ENCODE assay signal across 8 mouse cellular contexts in genomic region chr11:61714346-61715117, GRCm38 (mm10). TPM values are rescaled to one million over a fixed set of nuclear protein-coding genes. Genes with fewer than 3 reads are reported as not detected.
A peak's percentile ranks its signal among the peaks of the same experiment; 100 is the strongest.
DNase-seq lines count a peak whose midpoint lies in the region; ATAC-seq and TF ChIP-seq lines count a peak whose summit lies in the region.

No protein-coding gene starts in this region.

- no peaks in the 10 kb centered on the region for H3K36me3 ChIP-seq in CH12.LX (replicated peaks in 1 of 2; ENCODE audit: control insufficient read depth in 1 of 2, insufficient read depth in 1 of 2, low read length in 1 of 2)
- no peaks in the 10 kb centered on the region for H3K36me3 ChIP-seq in forebrain, embryonic 10.5 days (replicated peaks)
- no peaks in the 10 kb centered on the region for H3K36me3 ChIP-seq in heart, embryonic 16.5 days (ENCODE audit: control insufficient read depth, insufficient read depth)
- H3K36me3 ChIP-seq in liver, embryonic 11.5 days (ENCODE audit: control insufficient read depth, insufficient read depth, low read length) = no peaks in the 10 kb centered on the region
- H3K36me3 ChIP-seq in neural tube, embryonic 11.5 days (ENCODE audit: control insufficient read depth, insufficient read depth, low read length) = no peaks in the 10 kb centered on the region
- no peaks in the 10 kb centered on the region for H3K36me3 ChIP-seq in testis, adult 2 months (ENCODE audit: control insufficient read depth, insufficient read depth, low read length)

- H3K9me3 ChIP-seq in CH12.LX (replicated peaks; ENCODE audit: low read length) = no peaks in the 10 kb centered on the region
- H3K9me3 ChIP-seq in forebrain, embryonic 10.5 days = no peaks in the 10 kb centered on the region
- H3K9me3 ChIP-seq in heart, embryonic 16.5 days (replicated peaks; ENCODE audit: control insufficient read depth, low read length) = no peaks in the 10 kb centered on the region
- no peaks in the 10 kb centered on the region for H3K9me3 ChIP-seq in liver, embryonic 11.5 days (ENCODE audit: control insufficient read depth, low read length)
- H3K9me3 ChIP-seq in neural tube, embryonic 11.5 days (ENCODE audit: control insufficient read depth, low read length) = no peaks in the 10 kb centered on the region

- H3K27me3 ChIP-seq in CH12.LX (replicated peaks) = no peaks in the 10 kb centered on the region
- H3K27me3 ChIP-seq in forebrain, embryonic 10.5 days (ENCODE audit: poor library complexity, severe bottlenecking) = peaks cover 5% of the 10 kb centered on the region; the same call in 1 of the 2 replicates
- H3K27me3 ChIP-seq in heart, embryonic 16.5 days (ENCODE audit: control insufficient read depth, insufficient read depth, low read length) = no peaks in the 10 kb centered on the region
- H3K27me3 ChIP-seq in liver, embryonic 11.5 days (replicated peaks; ENCODE audit: control insufficient read depth, insufficient read depth, low read length) = no peaks in the 10 kb centered on the region; the same call in 1 of the 2 replicates
- no peaks in the 10 kb centered on the region for H3K27me3 ChIP-seq in neural tube, embryonic 11.5 days (ENCODE audit: control insufficient read depth, insufficient read depth, low read length)
- H3K27me3 ChIP-seq in testis, adult 2 months (ENCODE audit: control insufficient read depth, insufficient read depth, low read length) = no peaks in the 10 kb centered on the region

- no peak for TF ChIP-seq EP300 in CH12.LX (IDR thresholded peaks at IDR 0.05; ENCODE audit: low read length)

- TF ChIP-seq CTCF in CH12.LX (conservative IDR thresholded peaks at IDR 0.05 in 1 of 2, IDR thresholded peaks at IDR 0.05 in 1 of 2; ENCODE audit: low read depth in 2 of 2, low read length in 2 of 2) = peak; percentile 95 to 99
- peak; percentile 89; the same call in 1 of the 2 replicates for TF ChIP-seq CTCF in testis, adult 2 months (IDR thresholded peaks at IDR 0.05; ENCODE audit: control insufficient read depth, insufficient read depth, insufficient replicate concordance, low read depth, low read length)

- WGBS in forebrain, embryonic 10.5 days = 43% methylated on average over 11 of the region's 11 CpGs
- WGBS in heart, embryonic 16.5 days = 31% methylated on average over 11 of the region's 11 CpGs
- WGBS in liver, embryonic 11.5 days = 37% methylated on average over 11 of the region's 11 CpGs
- 44% methylated on average over 11 of the region's 11 CpGs for WGBS in neural tube, embryonic 11.5 days

- H3K79me2 ChIP-seq in CH12.LX (replicated peaks; ENCODE audit: control insufficient read depth, extremely low read depth, insufficient read depth, poor library complexity, severe bottlenecking) = no peaks in the 10 kb centered on the region

- peak; percentile 53 for ATAC-seq in heart, embryonic 16.5 days (replicated peaks; ENCODE audit: extremely low read depth, insufficient read depth, low FRiP score)
- ATAC-seq in liver, embryonic 11.5 days (replicated peaks; ENCODE audit: low FRiP score) = peak; percentile 77
- no peak; the same call in 1 of the 2 replicates for ATAC-seq in neural tube, embryonic 11.5 days (ENCODE audit: insufficient read depth, low FRiP score, low TSS enrichment)

- in situ Hi-C loops in CH12.LX (cut with MboI; ENCODE audit: low pct_ligation_motif_present, low pct_unique_long_range_greater_than_20kb, low sequenced_read_pairs) = loop anchor here (5.0 kb wide), 3 partner anchors 92 to 302 kb away; partner anchors contain the start of gene B9d1

- H3K4me3 ChIP-seq in CH12.LX (replicated peaks in 1 of 3; ENCODE audit: low read depth in 2 of 3, low read length in 2 of 3, poor library complexity in 1 of 3) = no peak overlapping the region
- H3K4me3 ChIP-seq in forebrain, embryonic 10.5 days = no peak overlapping the region
- H3K4me3 ChIP-seq in heart, embryonic 16.5 days (ENCODE audit: low read length) = no peak overlapping the region
- H3K4me3 ChIP-seq in liver, embryonic 11.5 days (ENCODE audit: low read depth, low read length) = no peak overlapping the region
- H3K4me3 ChIP-seq in neural tube, embryonic 11.5 days (ENCODE audit: low read depth, low read length) = no peak overlapping the region
- no peak overlapping the region for H3K4me3 ChIP-seq in testis, adult 2 months (ENCODE audit: control insufficient read depth, low read depth, low read length)

- H3K27ac ChIP-seq in CH12.LX (ENCODE audit: insufficient read depth, low read depth) = 0 out of 2 replicates have a peak overlapping the region, but pooled peaks have one; percentile 9
- H3K27ac ChIP-seq in forebrain, embryonic 10.5 days = no peak overlapping the region
- H3K27ac ChIP-seq in heart, embryonic 16.5 days (ENCODE audit: low read length) = no peak overlapping the region
- H3K27ac ChIP-seq in liver, embryonic 11.5 days (ENCODE audit: low read depth, low read length) = no peak overlapping the region
- H3K27ac ChIP-seq in neural tube, embryonic 11.5 days (ENCODE audit: low read depth, low read length) = no peak overlapping the region
- no peak overlapping the region for H3K27ac ChIP-seq in testis, adult 2 months (ENCODE audit: control insufficient read depth, insufficient read depth, low read depth, low read length)

- dilution Hi-C loops in CH12.LX (cut with MboI; ENCODE audit: extremely low pct_ligation_motif_present, extremely low pct_unique_long_range_greater_than_20kb, low sequenced_read_pairs) = no loop called here

- peak; percentile 97 for DNase-seq in CH12.LX (ENCODE audit: extremely low read depth)
- peak; percentile 60 for DNase-seq in c-Kit-negative CD71-positive TER-119-positive erythroid progenitor cells, embryonic 14.5 days (ENCODE audit: low read depth, low spot score)
- DNase-seq in forebrain, embryonic 10.5 days (ENCODE audit: extremely low spot score, low spot score) = peak; percentile 68
- DNase-seq in kidney, postnatal 14 days = peak; percentile 84
- peak; percentile 52 for DNase-seq in liver, embryonic 11.5 days (ENCODE audit: low spot score)
- peak; percentile 79 for DNase-seq in neural tube, embryonic 11.5 days (ENCODE audit: low spot score)

- TF ChIP-seq POLR2A in CH12.LX (IDR thresholded peaks at IDR 0.05; ENCODE audit: low read depth, low read length) = peak; percentile 35; the same call in 1 of the 2 replicates
- TF ChIP-seq POLR2A in testis, adult 2 months (IDR thresholded peaks at IDR 0.05; ENCODE audit: control insufficient read depth, low read depth, low read length) = no peak

- peaks cover 27 to 56% of the 10 kb centered on the region in 2 experiments for H3K4me1 ChIP-seq in CH12.LX (ENCODE audit: control insufficient read depth in 1 of 2, insufficient read depth in 2 of 2)
- H3K4me1 ChIP-seq in forebrain, embryonic 10.5 days = 0 out of 2 replicates have a peak, but pooled peaks cover 8% of the 10 kb centered on the region
- no peaks in the 10 kb centered on the region for H3K4me1 ChIP-seq in heart, embryonic 16.5 days (ENCODE audit: control insufficient read depth, insufficient read depth, low read length)
- H3K4me1 ChIP-seq in liver, embryonic 11.5 days (replicated peaks; ENCODE audit: control insufficient read depth, insufficient read depth, low read length) = no peaks in the 10 kb centered on the region
- no peaks in the 10 kb centered on the region for H3K4me1 ChIP-seq in neural tube, embryonic 11.5 days (ENCODE audit: control insufficient read depth, insufficient read depth, low read length)
- H3K4me1 ChIP-seq in testis, adult 2 months (ENCODE audit: control insufficient read depth, insufficient read depth, low read length) = no peaks in the 10 kb centered on the region; the same call in 1 of the 2 replicates

- peak; percentile 100 for TF ChIP-seq RAD21 in CH12.LX (IDR thresholded peaks at IDR 0.05; ENCODE audit: low read depth, low read length)

- no peak overlapping the region for H3K4me2 ChIP-seq in CH12.LX (ENCODE audit: insufficient read depth, low read depth, poor library complexity, severe bottlenecking)
- H3K4me2 ChIP-seq in heart, embryonic 16.5 days (ENCODE audit: low read depth, low read length) = no peak overlapping the region
- H3K4me2 ChIP-seq in liver, embryonic 11.5 days = no peak overlapping the region
- H3K4me2 ChIP-seq in neural tube, embryonic 11.5 days (ENCODE audit: low read depth) = no peak overlapping the region

- peak overlapping the region; percentile 7; the same call in 1 of the 2 replicates for H3K9ac ChIP-seq in CH12.LX (ENCODE audit: insufficient read depth, low read depth)
- no peak overlapping the region for H3K9ac ChIP-seq in heart, embryonic 16.5 days (ENCODE audit: low read length)
- H3K9ac ChIP-seq in liver, embryonic 11.5 days (ENCODE audit: low read depth, low read length) = no peak overlapping the region
- H3K9ac ChIP-seq in neural tube, embryonic 11.5 days (ENCODE audit: low read length) = peak overlapping the region; percentile 10; the same call in 1 of the 2 replicates

RNA-seq across cellular contexts. Expression of gene Slc5a10, which starts 6.1 kb away (rescaled TPM):
- 0.55 and 1.4 TPM in 2 replicates for total RNA-seq in CH12.LX (2012; rRNA removed)
- total RNA-seq in CH12.LX (2014; rRNA removed) = 0.61 and 0.70 TPM in 2 replicates
- 1.3 and 1.6 TPM in 2 replicates for polyA plus RNA-seq in CH12.LX (2012; ENCODE audit: insufficient read length, low read depth)
- polyA plus RNA-seq in forebrain, embryonic 10.5 days (2016; fragmentation: Nextera tagmentation; extraction: Ambion mirVana) = 0.07 and 0.12 TPM in 2 replicates
- polyA plus RNA-seq in heart, embryonic 16.5 days (2015; fragmentation: Nextera tagmentation; extraction: Ambion mirVana) = 0.11 TPM in 1 of 2 replicates, not detected in the other
- not detected in 2 replicates for polyA plus RNA-seq in liver, embryonic 11.5 days (2014; fragmentation: Nextera tagmentation; extraction: Ambion mirVana)
- not detected in 2 replicates for polyA plus RNA-seq in neural tube, embryonic 11.5 days (2014; fragmentation: Nextera tagmentation; extraction: Ambion mirVana)
- 0.27 and 0.31 TPM in 2 replicates for polyA plus RNA-seq in testis, adult 2 months (2012; rRNA removed)

RNA-seq across cellular contexts. Expression of gene Fam83g, which starts 30.6 kb away (rescaled TPM):
- 50.4 and 63.7 TPM in 2 replicates for total RNA-seq in CH12.LX (2012; rRNA removed)
- 17.2 and 19.2 TPM in 2 replicates for total RNA-seq in CH12.LX (2014; rRNA removed)
- 17.8 and 19.1 TPM in 2 replicates for polyA plus RNA-seq in CH12.LX (2012; ENCODE audit: insufficient read length, low read depth)
- polyA plus RNA-seq in forebrain, embryonic 10.5 days (2016; fragmentation: Nextera tagmentation; extraction: Ambion mirVana) = 1.5 and 1.9 TPM in 2 replicates
- polyA plus RNA-seq in heart, embryonic 16.5 days (2015; fragmentation: Nextera tagmentation; extraction: Ambion mirVana) = 0.97 and 1.5 TPM in 2 replicates
- polyA plus RNA-seq in liver, embryonic 11.5 days (2014; fragmentation: Nextera tagmentation; extraction: Ambion mirVana) = 5.0 and 5.5 TPM in 2 replicates
- polyA plus RNA-seq in neural tube, embryonic 11.5 days (2014; fragmentation: Nextera tagmentation; extraction: Ambion mirVana) = 0.49 and 0.78 TPM in 2 replicates
- polyA plus RNA-seq in testis, adult 2 months (2012; rRNA removed) = 1.1 and 1.3 TPM in 2 replicates

RNA-seq across cellular contexts. Expression of gene Prpsap2, which starts 47.4 kb away (rescaled TPM):
- total RNA-seq in CH12.LX (2012; rRNA removed) (67.5 and 69.3 TPM in 2 replicates), CH12.LX (2014; rRNA removed) (150 and 157 TPM in 2 replicates)
- polyA plus RNA-seq in CH12.LX (2012; ENCODE audit: insufficient read length, low read depth) = 81.8 and 85.6 TPM in 2 replicates
- polyA plus RNA-seq in forebrain, embryonic 10.5 days (2016; fragmentation: Nextera tagmentation; extraction: Ambion mirVana) = 45.7 and 46.5 TPM in 2 replicates
- polyA plus RNA-seq in heart, embryonic 16.5 days (2015; fragmentation: Nextera tagmentation; extraction: Ambion mirVana) = 14.0 and 17.7 TPM in 2 replicates
- 15.4 and 15.7 TPM in 2 replicates for polyA plus RNA-seq in liver, embryonic 11.5 days (2014; fragmentation: Nextera tagmentation; extraction: Ambion mirVana)
- polyA plus RNA-seq in neural tube, embryonic 11.5 days (2014; fragmentation: Nextera tagmentation; extraction: Ambion mirVana) = 35.3 and 36.1 TPM in 2 replicates
- 14.6 and 16.8 TPM in 2 replicates for polyA plus RNA-seq in testis, adult 2 months (2012; rRNA removed)

Comparison
In these comparisons a context has a peak if more than half of its experiments do, and no peak if none do; other contexts are left out.
1. H3K9ac ChIP-seq: peak in CH12.LX (single experiment) and neural tube, embryonic 11.5 days (single experiment); none in heart, embryonic 16.5 days (single experiment) and liver, embryonic 11.5 days (single experiment).
2. Peak in every context shown above with its lines, with median percentiles within 50 percentile points of each other: DNase-seq.